Mouse (Mus musculus) liver, embryonic 16.5 days (tissue): ENCODE results near the gene Ifna5. TPM values are rescaled to one million over a fixed set of nuclear protein-coding genes. Genes with fewer than 3 reads are reported as not detected.
"Not testable (repeated sequence)": the region's sequence is repeated elsewhere in the genome, so short reads cannot be mapped to it uniquely, and the experiment has no call there.

ENCODE experiments used
- ATAC-seq: fragments of 200-750 bp; cut with Nextera tagmentation; 2 replicates; pipeline ENCODE4 v1.8.0; 2017; ENCODE audit warnings: low read depth, mild to moderate bottlenecking, moderate number of reproducible peaks, moderate library complexity
- H3K27ac ChIP-seq: fragments of 300-500 bp; sonication (generic); 2 replicates; pipeline ENCODE4 v1.5.1; 2014; ENCODE audit warnings: mild to moderate bottlenecking, low read length
- H3K27me3 ChIP-seq: fragments of 300-500 bp; sonication (generic); 2 replicates; pipeline ENCODE4 v1.6.1; 2014; ENCODE audit warnings: low read depth, low read length, mixed read lengths; ENCODE audit not compliant: control insufficient read depth, insufficient read depth
- H3K36me3 ChIP-seq: fragments of 300-500 bp; sonication (generic); 2 replicates; pipeline ENCODE4 v1.6.1; 2014; ENCODE audit warnings: mild to moderate bottlenecking; ENCODE audit not compliant: control insufficient read depth, insufficient read depth
- H3K4me1 ChIP-seq: fragments of 300-500 bp; sonication (generic); 2 replicates; pipeline ENCODE4 v1.6.1; 2014; ENCODE audit warnings: low read depth, low read length, mixed read lengths; ENCODE audit not compliant: control insufficient read depth
- H3K4me2 ChIP-seq: fragments of 300-500 bp; sonication (generic); 2 replicates; pipeline ENCODE4 v1.6.1; 2014; ENCODE audit warnings: low read depth, low read length, mixed read lengths
- H3K4me3 ChIP-seq: fragments of 300-500 bp; sonication (generic); 2 replicates; pipeline ENCODE4 v1.5.1; 2014; ENCODE audit warnings: low read depth, mild to moderate bottlenecking, low read length
- H3K9ac ChIP-seq: fragments of 300-500 bp; sonication (generic); 2 replicates; pipeline ENCODE4 v1.6.1; 2014; ENCODE audit warnings: low read depth, low read length
- H3K9me3 ChIP-seq: fragments of 300-500 bp; sonication (generic); replicated peaks from 2 replicates; pipeline ENCODE4 v1.6.1; 2016; ENCODE audit warnings: low read length; ENCODE audit not compliant: control insufficient read depth
- WGBS: fragments of 180-500 bp; shearing (Covaris S2); extraction: QIAGEN DNeasy Blood & Tissue Kit; methylation state at CpG from one replicate; pipeline ENCODE4 v1.1.7; 2014; ENCODE audit not compliant: insufficient replicate concordance; 5-methylcytosine and 5-hydroxymethylcytosine counted together
- polyA plus RNA-seq: library from polyadenylated mRNA; unstranded; fragments of >200 nt; fragmentation: Nextera tagmentation; extraction: Ambion mirVana; gene quantifications from 2 replicates; pipeline ENCODE4 v1.2.1, GENCODE M21; 2015

Gene Ifna5
- polyA plus RNA-seq, 1 experiment from 2014 or later, result not detected

DNA sequence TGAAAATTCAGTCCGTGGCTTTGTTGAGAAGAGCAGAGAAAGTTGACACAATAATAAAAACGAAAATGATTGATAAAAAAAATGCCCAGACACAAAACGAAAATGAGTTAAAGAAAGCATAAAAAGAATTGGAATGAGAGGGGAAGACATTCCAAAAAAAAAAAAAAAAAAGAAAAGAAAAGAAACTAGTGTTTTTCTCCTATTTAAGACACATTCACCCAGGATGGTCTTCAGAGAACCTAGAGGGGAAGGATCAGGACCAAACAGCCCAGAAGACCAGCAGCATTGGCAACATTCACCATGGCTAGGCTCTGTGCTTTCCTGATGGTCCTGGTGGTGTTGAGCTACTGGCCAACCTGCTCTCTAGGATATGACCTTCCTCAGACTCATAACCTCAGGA lies 19.4 kb upstream of the Ifna5 start, which contains the start of gene Ifna7:
Gene Ifna7, plus strand, starts transcription at position 301 of the 400 bp plus-strand sequence.
- Histone ChIP-seq H3K27ac (no peak within 1 kb of the TSS), H3K4me3 (no peak within 1 kb of the TSS), H3K4me1 (no peaks in the 10 kb centered on the region), H3K36me3 (no peaks in the 10 kb centered on the region), H3K4me2 (no peak within 1 kb of the TSS), H3K9ac (no peak within 1 kb of the TSS), H3K9me3 (no peaks in the 10 kb centered on the region), H3K27me3 (no peaks in the 10 kb centered on the region)
- WGBS, result 30% methylated on average over 3 of the region's 3 CpGs
- no peak for ATAC-seq

DNA sequence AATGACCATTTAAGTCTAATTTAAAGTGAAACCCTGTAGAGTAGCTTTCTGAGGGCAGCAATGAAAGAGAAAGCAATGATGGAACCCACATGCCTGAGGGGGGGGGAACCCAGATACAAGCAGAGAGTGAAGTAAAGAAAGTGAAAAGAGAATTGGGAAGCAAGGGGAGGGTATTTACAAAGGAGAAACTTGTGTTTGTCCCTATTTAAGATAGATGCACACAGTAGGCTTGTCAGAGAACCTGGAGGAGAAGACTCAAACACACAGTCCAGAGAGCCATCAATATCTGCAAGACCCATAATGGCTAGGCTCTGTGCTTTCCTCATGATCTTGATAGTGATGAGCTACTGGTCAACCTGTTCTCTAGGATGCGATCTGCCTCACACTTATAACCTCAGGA lies 15.7 kb upstream of the Ifna5 start, which contains the start of gene Ifna11:
Gene Ifna11, plus strand, starts transcription at position 301 of the 400 bp plus-strand sequence.
- WGBS, result 68% methylated on average over 1 of the region's 1 CpGs
- H3K9ac ChIP-seq, result no peak within 1 kb of the TSS
- no peak within 1 kb of the TSS for H3K27ac ChIP-seq
- H3K9me3 ChIP-seq, result no peaks in the 10 kb centered on the region
- no peaks in the 10 kb centered on the region for H3K4me1 ChIP-seq
- H3K4me2 ChIP-seq, result no peak within 1 kb of the TSS
- no peak for ATAC-seq
- H3K36me3 ChIP-seq, result no peaks in the 10 kb centered on the region
- H3K27me3 ChIP-seq, result no peaks in the 10 kb centered on the region
- H3K4me3 ChIP-seq, result no peak within 1 kb of the TSS

DNA sequence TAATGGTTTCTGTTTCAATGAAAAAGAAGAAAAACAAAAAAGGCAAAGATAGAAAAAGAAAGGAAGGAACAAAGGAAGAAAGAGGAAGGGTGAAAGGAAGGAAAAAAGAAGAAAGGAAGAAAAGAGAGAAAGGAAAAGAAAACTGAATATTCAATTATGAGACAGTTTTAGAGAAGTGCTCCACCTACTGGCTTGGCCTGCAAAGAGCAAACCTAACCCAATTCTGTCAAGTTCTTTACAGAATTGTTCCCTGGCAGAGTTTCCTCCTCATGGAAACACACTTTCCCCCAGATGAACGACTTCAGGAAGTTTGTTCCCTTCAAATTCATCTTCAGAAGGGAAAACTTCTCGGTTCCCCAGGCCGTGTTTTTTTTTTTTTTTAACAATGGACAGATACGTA lies 12.3 kb upstream of the Ifna5 start:
- H3K9ac ChIP-seq, result no peak overlapping the region
- no peaks in the 10 kb centered on the region for H3K4me1 ChIP-seq
- no peaks in the 10 kb centered on the region for H3K27me3 ChIP-seq
- ATAC-seq, result no peak
- 21% methylated on average over 4 of the region's 4 CpGs for WGBS
- H3K4me3 ChIP-seq, result no peak overlapping the region
- no peak overlapping the region for H3K27ac ChIP-seq
- no peak overlapping the region for H3K4me2 ChIP-seq
- no peaks in the 10 kb centered on the region for H3K9me3 ChIP-seq
- H3K36me3 ChIP-seq, result no peaks in the 10 kb centered on the region

DNA sequence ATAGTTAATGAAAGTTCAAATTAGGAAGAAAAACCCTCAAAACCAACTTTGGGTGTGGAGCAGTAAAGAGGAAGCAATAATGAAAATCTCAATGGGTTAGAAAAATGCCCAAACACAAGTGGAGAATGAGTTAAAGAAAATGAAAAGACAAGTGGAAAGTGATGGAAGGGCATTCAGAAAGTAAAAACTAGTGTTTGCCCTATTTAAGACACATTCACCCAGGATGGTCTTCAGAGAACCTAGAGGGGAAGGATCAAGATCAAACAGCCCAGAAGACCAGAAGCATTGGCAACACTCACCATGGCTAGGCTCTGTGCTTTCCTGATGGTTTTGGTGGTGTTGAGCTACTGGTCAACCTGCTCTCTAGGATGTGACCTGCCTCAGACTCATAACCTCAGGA lies 8.2 kb upstream of the Ifna5 start, which contains the start of gene Ifna6:
Gene Ifna6, plus strand, starts transcription at position 301 of the 400 bp plus-strand sequence.
- not testable (repeated sequence) for H3K4me2 ChIP-seq, H3K27ac ChIP-seq, H3K9me3 ChIP-seq, H3K36me3 ChIP-seq, H3K4me1 ChIP-seq, ATAC-seq, H3K27me3 ChIP-seq, H3K9ac ChIP-seq, H3K4me3 ChIP-seq

DNA sequence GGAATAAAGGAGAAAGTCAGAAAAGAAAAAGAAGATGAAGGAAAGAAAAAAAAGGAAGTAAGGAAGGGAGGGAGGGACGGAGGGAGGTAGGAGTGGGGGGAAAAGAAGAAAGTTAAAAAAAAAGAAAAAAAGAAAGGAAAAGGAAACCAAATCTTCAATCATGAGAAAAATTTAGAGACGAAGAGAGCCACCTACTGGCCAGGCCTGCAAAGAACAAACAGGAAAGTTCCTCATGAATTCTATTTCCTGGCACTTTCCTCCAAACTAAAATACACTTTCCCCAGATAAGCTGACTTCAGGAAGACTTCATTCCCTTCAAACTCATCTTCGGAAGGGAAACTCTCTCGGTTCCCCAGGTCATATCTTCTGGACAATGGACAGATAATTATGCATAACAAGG lies 4.8 kb upstream of the Ifna5 start:
- H3K4me1 ChIP-seq, result no peaks in the 10 kb centered on the region
- WGBS, result 10% methylated on average over 4 of the region's 4 CpGs

DNA sequence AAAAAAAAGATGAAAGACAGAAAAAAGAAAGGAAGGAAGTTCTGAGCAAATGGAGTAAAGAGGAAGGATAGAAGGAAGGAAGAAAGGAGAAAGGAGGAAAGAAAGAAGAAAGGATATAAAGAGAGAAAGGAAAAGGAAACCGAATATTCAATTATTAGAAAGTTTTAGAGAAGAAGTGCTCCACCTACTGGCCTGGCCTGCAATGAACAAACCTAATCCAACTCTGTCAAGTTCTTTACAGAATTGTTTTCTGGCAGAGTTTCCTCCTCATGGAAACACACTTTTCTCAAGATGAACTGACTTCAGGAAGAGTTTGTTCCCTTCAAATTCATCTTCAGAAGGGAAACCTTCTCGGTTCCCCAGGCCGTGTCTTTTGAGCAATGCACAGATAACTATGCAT lies 3.5 kb downstream of the Ifna5 start:
- Histone ChIP-seq H3K4me2 (no peak overlapping the region), H3K9ac (no peak overlapping the region), H3K27me3 (no peaks in the 10 kb centered on the region), H3K27ac (no peak overlapping the region), H3K4me1 (no peaks in the 10 kb centered on the region), H3K36me3 (no peaks in the 10 kb centered on the region), H3K4me3 (no peak overlapping the region), H3K9me3 (no peaks in the 10 kb centered on the region)
- WGBS, result 38% methylated on average over 3 of the region's 3 CpGs
- no peak for ATAC-seq

More for the DNA sequence above, 4.8 kb upstream of the Ifna5 start:
- Histone ChIP-seq H3K36me3 (no peaks in the 10 kb centered on the region), H3K27me3 (no peaks in the 10 kb centered on the region), H3K27ac (no peak overlapping the region), H3K4me3 (no peak overlapping the region), H3K9me3 (no peaks in the 10 kb centered on the region), H3K9ac (no peak overlapping the region), H3K4me2 (no peak overlapping the region)
- no peak for ATAC-seq

DNA sequence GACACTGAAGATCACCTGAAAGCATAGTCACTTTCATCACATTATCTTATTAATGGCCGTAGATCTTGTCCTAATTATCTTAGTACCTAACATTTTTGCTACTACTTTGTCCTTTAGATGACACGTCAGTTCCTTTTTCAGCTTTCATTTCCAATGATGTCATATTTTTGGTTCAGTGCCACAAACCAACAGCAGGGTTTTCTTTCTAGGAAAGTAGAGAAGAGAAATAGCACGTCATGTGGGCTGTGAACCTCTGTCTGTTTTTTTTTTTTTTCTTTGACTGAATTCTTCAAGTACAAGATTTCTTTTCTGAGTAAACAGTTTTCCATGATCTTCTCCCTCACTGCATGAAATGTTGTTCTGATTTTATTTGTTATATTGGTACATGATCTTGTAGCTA lies 4.7 kb downstream of the Ifna5 start:
- H3K9ac ChIP-seq, result no peak overlapping the region
- no peak overlapping the region for H3K27ac ChIP-seq
- no peaks in the 10 kb centered on the region for H3K4me1 ChIP-seq
- no peak overlapping the region for H3K4me3 ChIP-seq
- ATAC-seq, result no peak
- no peaks in the 10 kb centered on the region for H3K9me3 ChIP-seq
- no peak overlapping the region for H3K4me2 ChIP-seq
- WGBS, result 41% methylated on average over 3 of the region's 3 CpGs
- H3K36me3 ChIP-seq, result no peaks in the 10 kb centered on the region
- no peaks in the 10 kb centered on the region for H3K27me3 ChIP-seq

DNA sequence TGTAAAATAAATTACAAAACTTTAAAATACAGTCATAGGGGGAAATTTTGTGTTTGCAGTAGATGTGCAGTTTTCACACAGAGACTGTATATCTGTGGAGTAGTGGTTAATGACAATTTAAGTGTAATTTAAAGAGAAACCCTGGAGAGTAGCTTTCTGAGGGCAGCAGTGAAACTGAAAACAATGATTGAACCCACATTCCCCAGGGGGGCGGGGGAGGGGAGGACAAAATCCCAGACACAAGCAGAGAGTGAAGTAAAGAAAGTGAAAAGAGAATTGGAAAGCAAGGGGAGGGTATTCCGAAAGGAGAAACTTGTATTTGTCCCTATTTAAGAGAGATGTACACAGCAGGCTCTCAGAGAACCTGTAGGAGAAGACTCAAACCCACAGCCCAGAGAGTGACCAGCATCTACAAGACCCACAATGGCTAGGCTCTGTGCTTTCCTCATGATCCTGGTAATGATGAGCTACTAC lies 6.2 kb downstream of the Ifna5 start, which contains the start of gene Ifna4:
Gene Ifna4, plus strand, starts transcription at position 424 of the 474 bp plus-strand sequence.
- Histone ChIP-seq H3K36me3 (no peaks in the 10 kb centered on the region), H3K9ac (no peak within 1 kb of the TSS), H3K27me3 (no peaks in the 10 kb centered on the region), H3K4me3 (no peak within 1 kb of the TSS), H3K4me2 (no peak within 1 kb of the TSS), H3K9me3 (no peaks in the 10 kb centered on the region), H3K4me1 (no peaks in the 10 kb centered on the region), H3K27ac (no peak within 1 kb of the TSS)
- 45% methylated on average over 2 of the region's 2 CpGs for WGBS
- ATAC-seq, result no peak

DNA sequence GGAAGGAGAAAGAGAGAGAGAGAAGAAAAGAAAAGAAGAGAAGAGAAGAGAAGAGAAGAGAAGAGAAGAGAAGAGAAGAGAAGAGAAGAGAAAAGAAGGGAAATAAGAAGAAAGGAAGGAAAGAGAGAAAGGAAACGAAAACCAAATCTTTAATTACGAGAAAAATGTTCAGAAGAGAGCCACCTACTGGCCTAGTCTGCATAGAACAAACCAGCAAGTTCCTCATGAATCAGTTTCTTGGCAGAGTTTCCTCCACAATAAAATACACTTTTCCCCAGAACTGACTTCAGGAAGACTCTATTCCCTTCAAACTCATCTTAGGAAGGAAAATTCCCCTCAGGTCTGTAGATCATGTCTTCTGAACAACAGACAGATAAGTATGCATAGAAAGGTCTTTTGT lies 10.0 kb downstream of the Ifna5 start:
- no peak for ATAC-seq
- Histone ChIP-seq H3K4me1 (no peaks in the 10 kb centered on the region), H3K27ac (no peak overlapping the region), H3K4me2 (no peak overlapping the region), H3K27me3 (no peaks in the 10 kb centered on the region), H3K9me3 (no peaks in the 10 kb centered on the region), H3K9ac (no peak overlapping the region), H3K36me3 (no peaks in the 10 kb centered on the region), H3K4me3 (no peak overlapping the region)
- 28% methylated on average over 2 of the region's 2 CpGs for WGBS
